Mouse (Mus musculus) right cerebral cortex, postnatal 10 days (tissue): ENCODE data around the gene Kdm2b.
"Not testable (repeated sequence)": the region's sequence is repeated elsewhere in the genome, so short reads cannot be mapped to it uniquely, and the experiment has no call there.

ENCODE experiments used
- DNase-seq, 2 experiments: peaks; one replicate each; pipeline ENCODE4 v3.0.0; 2021; ENCODE audit warnings: low spot score in 2 of 2

Gene Kdm2b

DNA sequence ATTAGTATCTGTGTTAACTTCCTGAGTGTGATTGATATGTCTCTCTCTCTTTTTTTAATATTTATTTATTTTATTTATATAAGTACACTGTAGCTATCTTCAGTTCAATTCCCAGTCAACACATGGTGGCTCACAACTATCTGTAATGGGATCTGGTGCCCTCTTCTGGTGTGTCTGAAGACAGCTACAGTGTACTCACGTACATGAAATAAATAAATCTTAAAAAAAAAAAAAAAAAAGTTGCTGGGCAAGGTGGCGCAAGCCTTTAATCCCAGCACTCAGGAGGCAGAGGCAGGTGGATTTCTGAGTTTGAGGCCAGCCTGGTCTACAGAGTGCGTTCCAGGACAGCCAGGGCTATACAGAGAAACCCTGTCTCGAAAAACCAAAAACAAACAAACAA is 14.9 kb downstream of the Kdm2b start:
- not testable (repeated sequence) for DNase-seq

DNA sequence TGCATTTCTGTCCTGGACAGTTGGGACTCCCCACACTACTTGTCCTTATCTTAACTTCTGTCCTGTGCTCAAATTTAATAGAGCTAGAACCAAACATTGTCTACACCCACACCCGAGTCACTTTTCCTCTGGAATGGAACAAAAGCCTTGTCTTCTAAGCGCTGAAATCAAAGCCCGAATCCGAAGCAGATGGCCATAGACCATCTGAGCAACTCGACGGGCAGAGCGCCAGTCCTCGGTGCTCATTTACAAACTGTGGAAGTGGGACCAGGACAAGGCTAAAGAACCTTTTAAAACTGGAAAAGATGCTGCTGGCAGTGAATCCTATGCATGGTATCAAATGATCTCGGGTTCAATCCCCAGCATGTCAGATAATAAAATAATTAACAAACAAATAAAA is 17.5 kb downstream of the Kdm2b start:
- DNase-seq, result peak; percentile 71 to 72

DNA sequence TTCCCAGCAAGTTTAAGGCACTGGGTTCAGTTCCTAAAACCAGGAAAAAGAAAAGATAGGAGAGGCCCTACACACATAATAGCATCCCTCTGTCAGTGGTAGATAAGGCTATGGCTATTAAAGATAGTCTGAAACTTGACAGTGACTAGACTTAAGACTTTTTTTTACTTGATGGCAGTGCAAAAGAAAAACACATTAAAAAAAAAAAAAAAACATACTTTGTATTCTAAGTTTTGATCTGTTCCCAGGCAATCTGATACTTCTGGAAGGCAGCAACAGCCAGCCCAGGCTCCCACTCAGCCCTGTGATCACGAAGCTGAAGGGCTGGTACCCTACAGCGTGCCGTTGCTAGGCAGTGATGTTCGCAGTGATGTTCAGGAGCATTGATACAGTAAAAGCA is 18.2 kb downstream of the Kdm2b start:
- DNase-seq, result peak; percentile 50 to 70

DNA sequence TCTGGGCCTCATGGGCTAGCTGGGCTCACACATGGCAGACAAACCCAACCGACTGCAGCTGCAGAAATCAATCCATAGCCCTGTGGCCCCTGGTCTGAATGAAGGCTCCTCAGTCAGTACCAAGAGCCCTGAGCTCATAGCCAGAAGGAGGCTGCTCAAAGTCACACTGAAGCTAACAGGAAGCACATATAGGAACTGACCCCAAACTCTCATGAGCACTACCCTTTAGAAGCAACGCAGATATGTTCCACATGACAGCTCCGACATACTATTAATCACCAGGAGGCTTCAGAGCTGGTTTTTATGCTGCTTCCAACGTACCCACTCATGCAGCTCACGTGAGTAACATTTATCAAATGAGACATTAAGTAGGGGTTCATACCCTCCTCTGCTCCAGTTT is 19.6 kb downstream of the Kdm2b start:
- DNase-seq, result no peak

DNA sequence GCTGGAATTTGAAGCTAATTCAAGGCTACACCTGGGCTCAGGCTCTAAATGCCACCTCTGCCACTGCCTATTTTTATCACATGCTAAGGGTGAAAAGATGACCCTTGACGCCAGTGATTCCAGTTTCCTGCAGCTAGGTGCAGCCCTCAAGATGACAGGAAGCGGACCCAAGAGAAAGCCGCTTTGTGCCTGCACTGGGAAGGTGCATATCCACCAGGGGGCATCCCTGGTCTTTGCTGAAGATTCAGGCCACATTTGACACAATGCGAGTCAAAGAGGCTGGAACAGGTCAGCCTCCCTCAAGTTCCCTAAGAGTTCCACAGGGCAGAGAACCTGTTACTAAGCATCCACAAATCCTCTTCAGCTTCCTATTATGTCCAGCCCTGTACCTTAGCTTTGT is 21.3 kb downstream of the Kdm2b start:
- DNase-seq, result peak; percentile 64 to 76

DNA sequence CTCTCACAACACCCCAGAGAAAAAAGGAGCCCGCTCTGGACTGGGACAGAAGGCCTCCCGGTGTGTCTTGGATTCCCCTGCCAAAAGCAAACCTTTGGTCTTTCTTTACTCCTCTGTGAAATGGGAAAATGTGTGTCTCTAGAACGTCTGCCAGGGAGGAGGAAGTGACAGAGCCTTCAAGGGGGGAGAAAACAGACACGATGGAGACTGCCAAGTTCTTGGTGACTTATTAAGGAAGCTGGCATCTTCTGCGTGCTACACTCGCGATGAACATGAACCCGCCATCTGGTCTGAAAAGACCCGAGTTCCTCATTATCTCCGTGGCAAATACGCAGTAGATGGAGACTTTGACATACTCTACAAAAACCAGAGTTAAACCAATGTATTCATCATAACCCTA is 24.2 kb downstream of the Kdm2b start:
- peak; percentile 46 to 51 for DNase-seq

DNA sequence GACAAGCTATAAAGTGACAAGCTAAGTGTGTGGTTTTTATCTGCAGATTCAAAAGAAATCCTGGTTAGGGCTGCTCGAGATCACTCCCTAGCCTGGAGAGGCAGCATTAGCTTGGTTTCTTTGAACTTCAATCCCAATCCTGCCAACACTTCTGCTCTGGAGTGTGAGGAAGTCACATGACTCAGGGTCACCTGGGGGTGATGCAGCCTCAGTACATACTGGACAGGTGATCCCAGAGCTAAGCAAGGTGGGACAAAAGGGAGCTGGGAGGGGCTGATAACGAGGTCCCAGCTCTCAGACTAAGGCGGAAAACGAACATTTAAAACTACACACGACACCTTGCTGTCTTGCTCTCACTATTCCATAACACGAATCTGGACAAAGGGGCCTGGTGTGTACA is 24.8 kb downstream of the Kdm2b start:
- DNase-seq, result no peak

DNA sequence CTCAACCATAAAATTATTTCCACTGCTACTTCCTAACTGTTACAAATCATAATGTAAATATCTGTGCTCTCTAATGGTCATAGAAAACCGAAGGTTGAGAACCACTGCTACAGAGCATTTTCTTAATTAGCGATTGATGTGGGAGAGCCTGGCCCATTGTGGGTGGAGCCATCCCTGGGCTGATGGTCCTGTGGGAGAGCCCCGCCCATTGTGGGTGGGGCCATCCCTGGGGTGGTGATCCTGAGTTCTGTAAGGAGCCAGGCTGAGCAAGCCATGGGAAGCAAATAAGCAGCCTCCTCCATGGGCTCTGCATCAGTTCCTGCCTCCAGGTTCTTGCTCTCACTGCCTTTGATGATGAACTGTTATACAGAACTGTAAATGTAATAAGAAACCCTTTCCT is 27.7 kb downstream of the Kdm2b start:
- DNase-seq, result no peak

DNA sequence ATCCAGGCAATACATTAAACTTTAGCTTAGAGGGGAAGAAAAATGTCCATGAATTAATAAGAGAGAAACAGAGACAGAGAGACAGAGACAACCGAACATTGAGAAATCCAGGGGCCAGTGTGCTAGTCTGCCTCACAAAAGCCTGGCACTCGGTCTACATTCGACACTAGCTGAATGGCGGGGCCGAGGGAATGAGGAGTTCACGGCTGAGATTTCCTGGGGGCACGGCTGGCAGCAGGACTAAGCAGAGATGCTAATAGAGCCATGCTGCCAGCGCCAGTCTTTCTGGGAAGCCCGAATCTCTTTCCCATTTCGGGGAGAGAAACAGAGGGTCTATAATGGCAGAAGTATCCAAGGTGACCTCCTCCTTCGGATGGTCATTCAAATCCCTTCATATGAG is 30.2 kb downstream of the Kdm2b start:
- no peak for DNase-seq

DNA sequence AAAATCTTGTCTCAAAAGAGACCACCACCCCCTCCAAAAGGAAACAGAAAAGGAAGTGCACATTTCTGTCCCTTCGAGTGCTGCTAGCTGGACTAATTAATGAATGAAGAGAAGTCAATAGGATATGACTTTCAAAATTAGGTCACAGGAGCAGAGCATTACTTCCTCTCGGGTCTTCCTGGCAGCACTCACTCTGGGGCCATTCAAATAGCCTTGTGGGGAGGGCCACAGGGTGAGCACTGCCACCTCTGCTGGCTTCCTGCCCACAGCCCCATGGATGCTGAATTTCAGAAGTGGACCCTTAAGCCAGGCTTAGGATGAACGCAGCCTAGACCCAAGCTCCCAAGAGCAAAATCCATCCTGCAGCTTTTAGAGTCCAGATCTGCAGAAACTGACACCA is 33.6 kb downstream of the Kdm2b start:
- no peak for DNase-seq

DNA sequence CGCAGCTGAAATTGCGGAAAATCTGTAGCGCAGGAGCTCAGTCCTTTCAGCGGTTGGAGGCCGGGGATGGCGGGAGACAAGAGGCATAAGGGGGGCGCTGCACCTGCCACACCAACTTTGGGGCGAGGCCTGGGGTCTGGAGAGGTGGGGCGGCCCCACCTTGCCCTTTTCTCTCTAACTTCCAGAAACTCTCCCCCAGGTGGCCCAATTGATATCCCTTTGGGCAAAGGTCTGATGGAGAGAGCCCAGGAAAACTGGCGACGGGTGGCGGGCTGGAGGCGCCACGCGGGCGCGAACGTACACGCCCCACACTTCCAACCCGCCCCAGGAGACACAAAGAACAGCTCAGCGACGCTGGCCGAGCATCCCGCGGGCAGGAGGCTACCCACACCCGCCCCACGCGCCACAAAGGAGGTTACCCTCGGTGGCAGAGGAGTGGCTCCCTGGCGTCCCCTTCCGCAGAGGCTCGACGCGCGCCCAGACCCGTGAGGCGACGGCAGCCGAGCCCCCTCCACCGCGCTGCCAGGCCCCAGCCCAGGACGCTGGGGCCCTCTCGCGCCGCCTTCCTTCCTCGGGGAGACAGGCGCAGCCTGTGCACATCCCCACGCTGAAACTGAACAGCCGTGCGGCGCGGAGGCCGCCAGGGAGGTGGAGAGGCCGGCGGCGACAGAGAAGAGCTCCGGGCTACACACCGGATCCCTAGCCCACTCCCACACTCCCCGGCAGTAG is 37.5 kb downstream of the Kdm2b start:
- DNase-seq, result peak in 1 of 2 experiments; percentile 43

DNA sequence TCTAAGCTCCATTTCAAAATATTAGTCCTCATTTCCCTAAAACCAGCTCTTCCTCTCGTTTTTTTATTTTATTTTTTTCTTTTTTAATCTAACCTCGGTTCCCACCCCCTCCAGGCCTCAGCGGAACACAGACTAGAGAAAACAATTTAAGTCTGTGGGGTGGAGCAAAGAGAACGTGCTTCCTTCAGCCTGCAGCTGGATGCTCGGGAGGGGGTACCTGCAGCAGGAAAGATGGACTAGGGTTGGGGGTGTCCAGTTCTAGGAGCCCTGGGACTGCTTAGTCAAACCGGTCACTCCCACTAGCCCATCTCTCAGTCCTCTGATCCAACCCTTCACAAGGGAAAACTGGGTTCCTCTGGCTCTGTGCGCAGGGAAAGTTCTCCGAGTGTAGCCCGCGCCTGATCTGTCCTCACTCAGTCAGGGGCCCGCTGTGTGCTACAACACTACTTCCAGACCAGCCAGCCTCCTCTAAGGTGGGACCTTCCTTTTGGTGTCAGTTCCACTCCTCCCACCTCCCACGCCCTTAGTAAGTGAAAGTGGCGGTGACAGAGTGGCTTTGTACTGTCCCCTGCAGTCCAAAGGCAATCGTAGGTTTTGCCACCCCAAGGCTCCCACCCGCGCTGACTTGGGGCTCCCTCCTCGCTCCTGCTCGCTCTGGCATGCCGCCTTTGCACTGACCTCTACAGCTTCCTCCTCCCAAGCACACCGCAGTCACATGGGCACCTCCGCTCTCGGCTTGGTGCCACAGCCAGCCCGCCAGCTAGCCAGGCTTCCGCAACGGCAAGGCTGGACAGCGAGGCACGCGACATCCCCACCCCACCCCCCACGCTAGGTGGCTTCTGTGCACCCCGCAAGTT is 38.3 kb downstream of the Kdm2b start:
- peak; percentile 59 to 66 for DNase-seq

DNA sequence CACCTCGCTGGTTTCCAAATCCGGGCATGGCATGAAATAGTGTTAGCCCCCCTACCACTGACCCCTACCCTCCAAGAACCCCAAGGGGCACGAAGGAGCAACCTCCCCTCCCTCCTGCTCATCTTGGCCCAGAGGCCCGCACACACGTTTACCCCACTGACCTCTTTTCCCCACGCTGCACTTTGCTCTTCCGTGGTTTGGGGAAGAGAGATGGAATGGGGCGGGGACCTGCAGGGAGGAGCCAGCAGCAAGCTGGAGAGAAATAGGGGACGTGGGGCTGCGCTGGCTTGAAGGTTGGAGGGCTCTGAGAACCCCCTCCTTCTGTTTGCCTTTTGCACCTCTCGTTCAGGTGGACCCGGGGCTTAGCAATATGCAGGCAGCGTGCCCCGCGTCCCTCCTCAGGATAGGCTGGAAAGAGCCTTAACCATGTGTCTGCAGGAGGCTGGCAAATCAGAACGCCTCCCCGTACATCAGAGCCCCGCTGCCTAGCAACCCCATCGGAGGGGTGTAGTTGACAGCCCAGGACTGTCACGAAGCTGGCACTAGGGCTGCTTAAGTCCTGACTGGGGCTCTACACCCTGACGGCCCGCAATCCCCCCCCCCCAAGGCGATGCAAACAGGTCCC is 39.2 kb downstream of the Kdm2b start:
- peak; percentile 85 to 90 for DNase-seq

DNA sequence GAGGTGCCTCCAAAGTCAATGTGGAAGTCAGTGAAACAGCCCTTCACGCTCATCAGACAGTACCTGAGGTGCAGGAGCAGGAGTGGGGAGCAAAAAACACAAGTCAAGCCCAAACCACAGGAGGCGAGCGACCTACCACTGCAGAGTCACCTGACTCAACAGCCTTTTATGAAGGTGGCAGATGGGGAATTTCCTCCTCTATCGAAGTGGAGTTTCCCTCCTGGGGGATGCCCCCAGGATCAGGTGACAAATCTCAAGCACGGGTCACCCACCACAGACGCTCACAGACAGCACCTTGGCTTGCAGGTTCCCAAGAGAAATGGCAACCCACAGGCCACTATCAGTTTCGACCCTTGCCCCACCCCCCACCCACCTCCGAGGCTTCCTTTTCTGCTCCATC is 40.5 kb downstream of the Kdm2b start:
- no peak for DNase-seq

DNA sequence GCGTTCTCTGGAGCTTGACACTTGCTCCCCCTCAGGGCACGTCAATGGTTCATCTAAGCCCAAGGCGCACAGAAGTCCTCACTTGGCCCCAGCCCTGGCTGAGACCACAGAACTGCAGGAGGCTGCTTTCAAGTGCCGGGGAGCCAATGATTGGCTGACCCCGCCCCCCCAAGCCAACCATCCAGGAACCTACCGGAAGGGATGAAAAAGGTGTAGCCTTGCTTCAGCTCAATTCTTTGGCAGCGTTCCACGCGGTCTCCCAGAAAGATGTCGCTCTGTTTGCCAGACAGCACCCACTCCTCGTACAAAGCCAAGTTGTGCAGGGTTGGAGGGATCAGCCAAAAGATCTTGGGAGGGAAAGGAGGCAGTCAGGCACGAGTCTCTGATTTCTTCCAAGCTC is 42.1 kb downstream of the Kdm2b start:
- DNase-seq, result peak in 1 of 2 experiments; percentile 42

DNA sequence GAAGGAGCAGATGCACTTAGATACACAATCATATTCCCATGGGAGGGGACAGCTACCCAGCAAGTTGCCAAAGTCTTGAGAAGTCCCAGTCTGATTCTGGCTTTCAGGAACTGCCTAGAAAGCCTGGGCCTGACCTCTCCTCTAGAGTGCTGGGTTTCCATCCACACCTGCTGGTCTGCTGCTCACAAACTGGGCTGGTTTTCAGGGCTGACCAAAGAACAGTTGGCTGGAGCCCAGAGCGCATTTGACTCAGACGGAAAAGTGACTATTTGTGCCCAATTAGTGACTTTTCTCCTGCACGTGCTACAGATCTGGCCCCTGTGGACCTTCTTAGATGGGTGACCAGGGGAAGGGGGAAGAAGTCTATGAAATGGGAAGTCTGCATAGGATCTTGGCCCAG is 50.9 kb downstream of the Kdm2b start:
- DNase-seq, result no peak

DNA sequence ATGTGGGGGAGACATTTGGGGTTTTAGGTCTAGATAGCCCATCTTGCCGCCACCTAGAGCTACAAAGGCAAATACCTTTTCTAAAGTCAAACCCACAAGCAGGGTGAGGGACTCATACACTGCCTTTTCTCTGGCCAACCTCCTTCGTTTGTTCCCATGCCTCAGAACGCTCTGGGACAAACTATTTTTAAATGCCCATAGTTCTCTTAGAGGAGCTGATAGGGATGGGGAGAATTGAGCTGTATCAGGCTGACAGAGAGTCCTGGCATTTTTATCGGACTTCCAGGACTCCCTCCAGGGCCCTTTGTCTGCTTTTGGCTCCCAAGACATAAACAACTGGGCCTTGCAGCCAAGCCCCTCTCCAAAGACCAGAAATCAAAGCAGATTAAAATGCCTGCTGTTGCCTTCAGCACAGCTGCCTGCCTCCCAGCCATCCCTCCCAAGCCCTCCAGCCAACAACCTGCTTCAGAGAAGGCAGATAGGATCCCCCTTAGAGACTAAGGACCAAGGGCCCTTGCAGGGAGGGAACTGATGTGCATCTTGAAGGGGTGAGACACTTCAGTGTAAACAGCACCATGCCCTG is 51.6 kb downstream of the Kdm2b start:
- no peak for DNase-seq

DNA sequence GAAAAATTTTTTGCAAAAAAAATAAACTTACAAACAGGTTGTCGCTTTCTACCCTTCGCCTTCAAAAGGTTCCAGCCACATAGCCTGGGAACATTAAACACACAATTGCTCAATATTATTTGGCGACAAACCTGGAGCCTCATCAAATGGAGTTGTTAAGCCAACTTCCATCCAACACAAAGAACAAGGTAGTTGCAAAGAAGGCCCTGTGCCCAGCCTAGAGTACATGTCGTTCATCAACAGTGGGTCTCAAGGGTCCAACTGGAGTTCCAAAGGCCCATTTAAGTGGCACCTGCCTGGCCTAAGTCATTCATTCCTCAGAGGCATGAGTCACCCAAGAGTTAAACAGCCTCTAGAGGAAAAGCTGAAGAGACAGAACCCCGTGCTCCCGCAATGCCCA is 52.6 kb downstream of the Kdm2b start:
- DNase-seq, result no peak

DNA sequence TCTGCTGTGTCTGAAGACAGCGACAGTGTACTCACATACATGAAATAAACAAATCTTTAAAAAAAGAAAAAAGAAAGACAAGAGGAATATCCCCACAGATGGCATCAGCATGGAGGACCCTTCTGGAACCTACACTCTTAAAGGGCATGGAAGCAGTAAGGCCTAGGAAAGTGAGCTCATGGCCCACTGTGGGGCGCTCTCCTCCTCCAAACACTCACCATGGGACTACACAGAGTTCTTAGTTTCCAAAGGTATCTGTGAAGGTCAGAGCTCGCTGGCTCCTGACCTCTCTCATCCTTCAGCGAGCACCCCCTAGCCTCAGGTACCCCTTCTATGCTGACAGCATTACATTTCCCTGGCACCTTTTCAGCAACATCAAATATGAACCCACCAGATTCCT is 53.8 kb downstream of the Kdm2b start:
- DNase-seq, result no peak

DNA sequence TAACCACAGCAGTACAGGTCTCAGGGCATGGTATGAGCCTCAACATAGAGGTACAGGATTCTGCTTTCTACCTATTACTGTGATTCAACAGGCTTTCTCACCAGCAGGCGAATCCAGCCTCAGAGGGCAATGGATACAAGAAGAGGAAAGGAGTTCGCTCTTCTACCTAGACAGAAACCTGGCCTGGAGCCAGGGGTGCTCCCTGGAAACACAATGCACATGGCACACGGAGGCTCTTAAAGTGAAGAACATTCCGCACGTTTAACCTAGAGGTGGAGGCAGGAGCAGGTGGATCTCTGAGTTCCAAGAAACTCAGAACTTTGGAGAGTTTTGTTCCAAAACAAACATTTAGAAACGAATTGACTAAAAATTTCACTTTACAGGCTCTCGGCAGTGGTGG is 58.6 kb downstream of the Kdm2b start:
- no peak for DNase-seq

DNA sequence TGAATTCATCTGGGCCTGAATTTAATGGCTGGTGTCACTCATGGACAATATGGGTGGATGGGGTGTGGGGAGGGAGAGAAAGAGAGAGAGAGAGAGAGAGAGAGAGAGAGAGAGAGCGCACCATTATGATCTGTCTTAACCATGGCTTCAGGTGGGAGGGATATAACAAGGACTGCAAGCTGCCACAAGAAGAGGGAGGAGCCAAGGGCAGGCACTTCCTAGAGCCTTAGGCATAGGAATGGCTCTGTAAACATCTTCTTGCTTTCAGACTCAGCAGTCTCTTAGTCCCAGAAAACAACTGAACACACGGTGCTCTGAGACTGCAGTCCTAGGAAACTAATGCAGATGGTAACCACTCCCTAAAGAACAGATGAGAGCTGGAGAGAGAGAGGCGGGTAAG is 61.3 kb downstream of the Kdm2b start:
- DNase-seq, result no peak

DNA sequence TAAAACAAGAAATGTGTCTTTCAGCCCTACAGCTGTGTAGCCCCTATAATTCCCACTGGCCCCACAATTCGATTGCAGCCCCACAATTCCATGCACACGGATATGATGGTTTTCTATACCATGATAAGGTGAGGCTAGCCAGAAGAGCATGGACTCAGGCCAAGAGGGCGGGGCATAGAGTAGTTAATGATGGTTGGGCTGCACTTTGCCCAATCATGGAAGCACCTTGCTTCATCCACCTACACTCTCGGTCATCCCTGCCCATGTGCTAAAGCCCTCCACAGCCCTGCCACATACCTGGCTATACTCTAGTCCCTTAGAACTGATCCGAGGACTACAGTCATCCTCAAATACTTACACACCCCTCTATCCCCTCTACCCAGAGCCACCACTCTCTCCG is 61.9 kb downstream of the Kdm2b start:
- DNase-seq, result no peak
